Mouse (Mus musculus) MEL (cell line): ENCODE measurements at regions not wholly inside any gene's neighbourhood (a gene's known extent, or its start where the extent isn't known, plus 50 kb on each side); places are given as distances from the start of the nearest gene placed in this dataset.

Experiments used
- CTCF ChIP-seq, 3 experiments: IDR thresholded peaks in 2 of 3; conservative IDR thresholded peaks in 1 of 3; 2 replicates each; pipeline ENCODE4 v1.5.1; 2011 to 2012; ENCODE audit warnings: low read length in 3 of 3, low read depth in 2 of 3, mild to moderate bottlenecking in 2 of 3, improper control_type of control experiment in 1 of 3, inconsistent platforms in 1 of 3, mixed read lengths in 1 of 3, moderate library complexity in 1 of 3; ENCODE audit not compliant: control insufficient read depth in 1 of 3, insufficient read depth in 1 of 3, poor library complexity in 1 of 3, severe bottlenecking in 1 of 3
- EP300 ChIP-seq, 2 experiments: IDR thresholded peaks; 2 replicates each; pipeline ENCODE4 v1.6.1; 2011; ENCODE audit warnings: improper control_type of control experiment in 2 of 2, low read length in 2 of 2, low read depth in 1 of 2, mild to moderate bottlenecking in 1 of 2
- GABPA ChIP-seq: IDR thresholded peaks from 2 replicates; pipeline ENCODE4 v1.6.1; 2012; ENCODE audit warnings: low read depth, mild to moderate bottlenecking, inconsistent platforms, low read length, improper control_type of control experiment, moderate library complexity
- MEF2A ChIP-seq: IDR thresholded peaks from 2 replicates; pipeline ENCODE4 v1.6.1; 2014; ENCODE audit warnings: low read depth, mild to moderate bottlenecking, inconsistent platforms, low read length, improper control_type of control experiment; ENCODE audit not compliant: poor library complexity, insufficient replicate concordance, severe bottlenecking; ENCODE audit errors: extremely low read depth

DNA sequence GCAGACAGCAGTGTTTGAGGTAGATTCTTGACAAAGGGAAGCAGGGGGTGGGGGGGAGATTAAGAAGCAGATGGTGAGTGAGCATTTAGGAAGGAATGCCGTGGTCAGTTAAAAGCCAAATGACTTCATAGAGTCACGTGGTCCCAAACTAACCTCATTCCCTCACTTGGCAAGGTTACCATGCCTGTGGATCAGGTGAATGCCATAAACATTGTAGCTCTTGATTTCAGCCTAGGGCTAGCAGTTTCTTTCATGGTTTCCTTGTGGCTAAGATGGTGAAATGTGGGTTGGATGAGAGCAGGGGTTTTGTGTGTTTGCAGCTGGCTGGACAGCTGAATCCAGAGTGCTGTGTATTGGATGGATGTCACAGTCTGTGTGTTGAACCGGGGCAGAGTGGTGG, 95.3 kb downstream of the Nog start:
- TF ChIP-seq GABPA: no peak
- TF ChIP-seq MEF2A: no peak
- TF ChIP-seq CTCF (IDR thresholded peaks at IDR 0.05 in 2 of 3, conservative IDR thresholded peaks at IDR 0.05 in 1 of 3; ENCODE audit: control insufficient read depth in 1 of 3, insufficient read depth in 1 of 3, low read depth in 2 of 3, low read length in 3 of 3, poor library complexity in 1 of 3, severe bottlenecking in 1 of 3): no peak
- no peak for TF ChIP-seq EP300 (IDR thresholded peaks at IDR 0.05; ENCODE audit: low read depth in 1 of 2, low read length in 2 of 2)
